Mouse (Mus musculus) embryonic fibroblast, embryonic 13.5 days (primary cell): ENCODE data around the gene Cnot6l.

ENCODE experiments used
- CTCF ChIP-seq: IDR thresholded peaks from 2 replicates; pipeline ENCODE4 v1.5.1; 2011; ENCODE audit warnings: mild to moderate bottlenecking, control low read depth, low read length, moderate library complexity, borderline replicate concordance; ENCODE audit not compliant: insufficient read depth
- POLR2A ChIP-seq: IDR thresholded peaks from 2 replicates; pipeline ENCODE4 v1.6.1; 2011; ENCODE audit warnings: low read depth, mild to moderate bottlenecking, control low read depth, low read length, moderate library complexity

DNA sequence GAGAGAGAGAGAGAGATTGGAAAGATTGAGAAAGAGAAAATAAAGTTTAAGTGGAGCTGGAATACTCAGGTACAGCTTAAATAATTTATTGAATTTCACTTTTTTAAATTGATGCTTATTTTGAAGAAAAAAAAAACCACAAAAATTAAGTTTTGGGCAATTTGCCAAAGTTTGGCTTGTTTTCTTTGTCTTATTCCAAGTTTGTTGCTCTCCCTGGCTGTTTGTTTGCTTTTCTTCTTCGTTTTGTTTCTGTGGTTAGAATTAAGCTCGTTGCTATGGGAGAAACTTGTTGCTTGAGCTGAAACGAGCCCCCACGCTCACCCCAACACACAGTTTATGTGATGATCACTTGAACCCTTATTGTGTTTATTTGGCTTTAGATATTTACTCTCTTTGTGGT lies 27.3 kb upstream of the Cnot6l start:
- TF ChIP-seq CTCF (no peak), POLR2A (no peak)
